ENCODE assay signal across 13 mouse cellular contexts in the genomic region with DNA sequence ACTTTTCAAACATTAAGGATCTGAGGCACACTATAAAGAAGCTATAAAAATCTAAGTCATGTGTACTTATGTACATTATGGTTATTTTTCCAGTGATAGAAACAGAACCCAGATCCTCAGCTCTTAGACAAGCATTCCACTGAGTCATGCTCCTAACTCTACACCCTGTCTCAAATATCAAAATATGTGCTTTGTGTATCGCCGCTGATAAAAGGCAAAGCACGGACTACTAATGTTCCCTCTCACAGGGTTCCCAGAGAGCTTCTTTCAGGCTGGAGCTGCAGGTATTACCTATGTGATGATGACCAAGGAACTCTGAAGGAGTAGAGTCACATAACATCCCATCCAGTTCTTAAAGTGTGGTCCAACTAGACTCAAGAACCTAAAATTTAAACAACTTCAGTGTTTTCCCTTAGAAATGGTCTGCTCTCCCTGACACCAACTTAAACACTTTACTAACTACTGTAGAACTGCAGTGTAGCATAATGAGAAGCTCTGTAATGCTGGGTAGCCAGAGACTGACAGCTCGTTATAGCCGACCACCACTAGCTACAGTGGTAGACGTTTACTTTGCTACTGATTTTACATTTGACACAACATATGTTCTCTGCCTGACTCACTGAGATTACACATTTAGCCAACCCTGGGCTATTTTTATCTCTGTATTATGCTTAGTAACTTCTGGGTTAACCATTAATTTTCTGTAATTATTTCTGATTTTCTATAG.
DNase-seq lines count a peak whose midpoint lies in the region; ATAC-seq and TF ChIP-seq lines count a peak whose summit lies in the region.
"Had no signal": no experiment of that assay in that cellular context is flagged by ENCODE, and none has a peak within 500 bp of the region (broad histone marks: within the 10 kb centered on the region; RNA-seq: fewer than 3 reads in every experiment).

No protein-coding gene starts in this region.

- H3K9ac ChIP-seq in heart, embryonic 14.5 days (ENCODE audit: low read length): no peak overlapping the region
- H3K9ac ChIP-seq in midbrain, embryonic 12.5 days (replicated peaks): no peak overlapping the region
- H3K9ac ChIP-seq in midbrain, postnatal 0 days (replicated peaks; ENCODE audit: low read length, poor library complexity, severe bottlenecking): no peak overlapping the region
- H3K9ac ChIP-seq in liver, embryonic 13.5 days: no peak overlapping the region
- H3K9ac ChIP-seq: hindbrain, embryonic 15.5 days; lung, embryonic 14.5 days had no signal

- 18% methylated on average over 6 of the region's 6 CpGs for WGBS in heart, embryonic 14.5 days
- 80% methylated on average over 6 of the region's 6 CpGs for WGBS in midbrain, embryonic 12.5 days
- WGBS in midbrain, postnatal 0 days: 79% methylated on average over 6 of the region's 6 CpGs
- 28% methylated on average over 6 of the region's 6 CpGs for WGBS in liver, embryonic 13.5 days (ENCODE audit: insufficient replicate concordance)

- 0 out of 2 replicates have a peak overlapping the region, but pooled peaks have one; percentile 10 for H3K4me2 ChIP-seq in heart, embryonic 14.5 days (ENCODE audit: low read length)
- H3K4me2 ChIP-seq in midbrain, embryonic 12.5 days (replicated peaks): no peak overlapping the region
- H3K4me2 ChIP-seq in midbrain, postnatal 0 days (ENCODE audit: low read depth, low read length, poor library complexity, severe bottlenecking): no peak overlapping the region
- H3K4me2 ChIP-seq in liver, embryonic 13.5 days: peak overlapping the region; percentile 36
- H3K4me2 ChIP-seq: hindbrain, embryonic 15.5 days; lung, embryonic 14.5 days had no signal

- peak overlapping the region; percentile 44 to 76; a peak in 3 of 4 replicates for H3K27ac ChIP-seq in heart, embryonic 14.5 days (replicated peaks in 1 of 2; ENCODE audit: control insufficient read depth in 1 of 2, insufficient read depth in 1 of 2, low read depth in 2 of 2, low read length in 2 of 2)
- no peak overlapping the region for H3K27ac ChIP-seq in midbrain, embryonic 12.5 days (replicated peaks)
- H3K27ac ChIP-seq in midbrain, postnatal 0 days (ENCODE audit: low read depth, low read length): no peak overlapping the region
- peak overlapping the region; percentile 18; the same call in 1 of the 2 replicates for H3K27ac ChIP-seq in liver, embryonic 13.5 days
- H3K27ac ChIP-seq: hindbrain, embryonic 15.5 days; left cerebral cortex, adult 2 months had no signal

- H3K9me3 ChIP-seq in heart, embryonic 14.5 days (ENCODE audit: control insufficient read depth, low read length): no peaks in the 10 kb centered on the region
- no peaks in the 10 kb centered on the region for H3K9me3 ChIP-seq in midbrain, embryonic 12.5 days
- H3K9me3 ChIP-seq in midbrain, postnatal 0 days (ENCODE audit: low read length): no peaks in the 10 kb centered on the region
- H3K9me3 ChIP-seq in liver, embryonic 13.5 days (replicated peaks): no peaks in the 10 kb centered on the region
- H3K9me3 ChIP-seq: hindbrain, embryonic 15.5 days had no signal

- intact Hi-C loops in heart, postnatal 14 days (cut with DNase I): loop anchor here (2.0 kb wide), 1 partner anchor 196 kb away; no protein-coding TSS in a partner anchor

- ATAC-seq in heart, embryonic 14.5 days (ENCODE audit: insufficient number of reproducible peaks, insufficient read depth, low FRiP score, low read depth): peak; percentile 8; the same call in 1 of the 2 replicates
- ATAC-seq in midbrain, embryonic 12.5 days (ENCODE audit: low FRiP score, low read depth): 0 out of 2 replicates have a peak, but pooled peaks have one; percentile 31
- no peak for ATAC-seq in midbrain, postnatal 0 days (ENCODE audit: low FRiP score)
- peak; percentile 62 for ATAC-seq in liver, embryonic 13.5 days (ENCODE audit: low read depth)

- peaks cover 11 to 29% of the 10 kb centered on the region in 2 experiments for H3K4me1 ChIP-seq in heart, embryonic 14.5 days (ENCODE audit: control insufficient read depth in 2 of 2, insufficient read depth in 2 of 2, low read length in 2 of 2)
- H3K4me1 ChIP-seq in midbrain, embryonic 12.5 days: no peaks in the 10 kb centered on the region
- H3K4me1 ChIP-seq in midbrain, postnatal 0 days (ENCODE audit: insufficient read depth, low read length): no peaks in the 10 kb centered on the region
- peaks cover 27% of the 10 kb centered on the region for H3K4me1 ChIP-seq in liver, embryonic 13.5 days (replicated peaks)
- H3K4me1 ChIP-seq: hindbrain, embryonic 15.5 days had no signal

- peaks cover 37% of the 10 kb centered on the region for H3K36me3 ChIP-seq in heart, embryonic 14.5 days (ENCODE audit: control insufficient read depth, insufficient read depth, low read length)
- no peaks in the 10 kb centered on the region for H3K36me3 ChIP-seq in midbrain, embryonic 12.5 days
- H3K36me3 ChIP-seq in midbrain, postnatal 0 days (ENCODE audit: insufficient read depth, low read length): no peaks in the 10 kb centered on the region
- H3K36me3 ChIP-seq in liver, embryonic 13.5 days: peaks cover 6% of the 10 kb centered on the region
- H3K36me3 ChIP-seq: hindbrain, embryonic 15.5 days had no signal

- no peaks in the 10 kb centered on the region for H3K27me3 ChIP-seq in heart, embryonic 14.5 days (ENCODE audit: control insufficient read depth, insufficient read depth, low read length)
- H3K27me3 ChIP-seq in midbrain, embryonic 12.5 days: no peaks in the 10 kb centered on the region
- no peaks in the 10 kb centered on the region for H3K27me3 ChIP-seq in midbrain, postnatal 0 days (ENCODE audit: insufficient read depth, low read length)
- no peaks in the 10 kb centered on the region for H3K27me3 ChIP-seq in liver, embryonic 13.5 days
- H3K27me3 ChIP-seq: hindbrain, embryonic 15.5 days had no signal

- no peak overlapping the region for H3K4me3 ChIP-seq in heart, embryonic 14.5 days (ENCODE audit: control insufficient read depth in 1 of 2, insufficient read depth in 1 of 2, low read depth in 1 of 2, low read length in 2 of 2)
- no peak overlapping the region for H3K4me3 ChIP-seq in midbrain, embryonic 12.5 days
- H3K4me3 ChIP-seq in midbrain, postnatal 0 days (ENCODE audit: low read depth, low read length): no peak overlapping the region
- H3K4me3 ChIP-seq in liver, embryonic 13.5 days (replicated peaks): no peak overlapping the region
- H3K4me3 ChIP-seq: hindbrain, embryonic 15.5 days; left cerebral cortex, adult 2 months had no signal

- no peak for TF ChIP-seq CTCF in midbrain, postnatal 0 days (IDR thresholded peaks at IDR 0.05)

- no peak for DNase-seq in heart, postnatal 14 days
- DNase-seq in midbrain, postnatal 0 days (ENCODE audit: low spot score): no peak
- DNase-seq in liver, embryonic 13.5 days: no peak
- DNase-seq in urinary bladder, adult 2 months (ENCODE audit: low spot score): no peak
- no peak for DNase-seq in yolk sac, embryonic 10.5 days (ENCODE audit: low spot score)
- no peak for DNase-seq in spleen, postnatal 4 days (ENCODE audit: low spot score in 2 of 2)
- DNase-seq: cerebellum, postnatal 10 days; gastrocnemius, postnatal 36 days; lung, embryonic 14.5 days had no signal

Comparison
In these comparisons a context has a peak if more than half of its experiments do, and no peak if none do; other contexts are left out.
1. H3K27ac ChIP-seq: peak in heart, embryonic 14.5 days (2 of 2) and liver, embryonic 13.5 days (single experiment); none in midbrain, embryonic 12.5 days (single experiment) and midbrain, postnatal 0 days (single experiment).
2. H3K4me2 ChIP-seq: peak in heart, embryonic 14.5 days (single experiment) and liver, embryonic 13.5 days (single experiment); none in midbrain, embryonic 12.5 days (single experiment) and midbrain, postnatal 0 days (single experiment).